Mouse (Mus musculus) limb, embryonic 12.5 days (tissue): ENCODE data around the gene Sema3f. TPM values are rescaled to one million over a fixed set of nuclear protein-coding genes. Genes with fewer than 3 reads are reported as not detected.

Experiments
- ATAC-seq: fragments of 200-750 bp; cut with Nextera tagmentation; 2 replicates; pipeline ENCODE4 v1.8.0; 2017; ENCODE audit warnings: low read depth, moderate TSS enrichment; ENCODE audit not compliant: insufficient number of reproducible peaks, insufficient read depth, low FRiP score, low TSS enrichment
- H3K27ac ChIP-seq: fragments of 300-500 bp; sonication (generic); 2 replicates; pipeline ENCODE4 v1.5.1; 2016; ENCODE audit warnings: mild to moderate bottlenecking, moderate library complexity
- H3K27me3 ChIP-seq: fragments of 300-500 bp; sonication (generic); 2 replicates; pipeline ENCODE4 v1.6.1; 2016; ENCODE audit warnings: mild to moderate bottlenecking, moderate library complexity
- H3K36me3 ChIP-seq: fragments of 300-500 bp; sonication (generic); 2 replicates; pipeline ENCODE4 v1.6.1; 2016; ENCODE audit warnings: mild to moderate bottlenecking, moderate library complexity
- H3K4me1 ChIP-seq: fragments of 300-500 bp; sonication (generic); replicated peaks from 2 replicates; pipeline ENCODE4 v1.6.1; 2016
- H3K4me2 ChIP-seq: fragments of 300-500 bp; sonication (generic); 2 replicates; pipeline ENCODE4 v1.6.1; 2016; ENCODE audit warnings: mild to moderate bottlenecking, moderate library complexity
- H3K4me3 ChIP-seq: fragments of 300-500 bp; sonication (generic); replicated peaks from 2 replicates; pipeline ENCODE4 v1.5.1; 2016; ENCODE audit warnings: mild to moderate bottlenecking
- H3K9ac ChIP-seq: fragments of 300-500 bp; sonication (generic); replicated peaks from 2 replicates; pipeline ENCODE4 v1.6.1; 2016; ENCODE audit warnings: mild to moderate bottlenecking, moderate library complexity
- H3K9me3 ChIP-seq: fragments of 300-500 bp; sonication (generic); 2 replicates; pipeline ENCODE4 v1.6.1; 2016; ENCODE audit warnings: mild to moderate bottlenecking, moderate library complexity
- WGBS: fragments of 180-500 bp; shearing (Covaris S2); methylation state at CpG from one replicate; pipeline ENCODE4 v1.1.7; 2016; 5-methylcytosine and 5-hydroxymethylcytosine counted together
- polyA plus RNA-seq: library from polyadenylated mRNA; unstranded; fragments of >200 nt; fragmentation: Nextera tagmentation; extraction: Ambion mirVana; gene quantifications from 2 replicates; pipeline ENCODE4 v1.2.1, GENCODE M21; 2016

Sema3f gene
- polyA plus RNA-seq, 1 experiment from 2014 or later: 47.6 TPM

GRCm38 (mm10) chr9:107714221-107714952 is 4.1 kb upstream of the Sema3f start:
- H3K9ac ChIP-seq: 0 out of 2 replicates have a peak overlapping the region, but pooled peaks have one; percentile 4
- no peaks in the 10 kb centered on the region for H3K9me3 ChIP-seq
- H3K4me2 ChIP-seq: peak overlapping the region; percentile 30
- no peaks in the 10 kb centered on the region for H3K36me3 ChIP-seq
- H3K27ac ChIP-seq: peak overlapping the region; percentile 94
- no peaks in the 10 kb centered on the region for H3K27me3 ChIP-seq
- peak; percentile 69 for ATAC-seq
- H3K4me1 ChIP-seq: peaks cover 54% of the 10 kb centered on the region
- 6% methylated on average over 12 of the region's 12 CpGs for WGBS
- no peak overlapping the region; the same call in 1 of the 2 replicates for H3K4me3 ChIP-seq

GRCm38 (mm10) chr9:107709096-107709696 is 1.1 kb downstream of the Sema3f start:
- Histone ChIP-seq H3K4me2 (peak overlapping the region; percentile 94), H3K27me3 (no peaks in the 10 kb centered on the region), H3K4me3 (peak overlapping the region; percentile 94), H3K9me3 (no peaks in the 10 kb centered on the region), H3K27ac (peak overlapping the region; percentile 97), H3K9ac (peak overlapping the region; percentile 98), H3K4me1 (peaks cover 52% of the 10 kb centered on the region), H3K36me3 (peaks cover 18% of the 10 kb centered on the region)
- under 1% methylated on average over 54 of the region's 55 CpGs for WGBS
- no peak; the same call in 1 of the 2 replicates for ATAC-seq

GRCm38 (mm10) chr9:107708439-107709095 is 1.7 kb downstream of the Sema3f start:
- H3K9ac ChIP-seq: peak overlapping the region; percentile 98
- H3K4me3 ChIP-seq: peak overlapping the region; percentile 94
- no peaks in the 10 kb centered on the region for H3K9me3 ChIP-seq
- WGBS: under 1% methylated on average over 21 of the region's 21 CpGs
- no peak for ATAC-seq
- H3K27me3 ChIP-seq: no peaks in the 10 kb centered on the region
- peak overlapping the region; percentile 97 for H3K27ac ChIP-seq
- peaks cover 52% of the 10 kb centered on the region for H3K4me1 ChIP-seq
- H3K4me2 ChIP-seq: peak overlapping the region; percentile 94
- H3K36me3 ChIP-seq: peaks cover 24% of the 10 kb centered on the region

- no peaks in the 10 kb centered on the region for H3K9me3 ChIP-seq
- H3K36me3 ChIP-seq: peaks cover 31% of the 10 kb centered on the region
- ATAC-seq: peak; percentile 17
- WGBS: 1% methylated on average over 17 of the region's 17 CpGs
- H3K4me3 ChIP-seq: peak overlapping the region; percentile 94
- peak overlapping the region; percentile 97 for H3K27ac ChIP-seq
- peak overlapping the region; percentile 94 for H3K4me2 ChIP-seq
- no peaks in the 10 kb centered on the region for H3K27me3 ChIP-seq
- H3K9ac ChIP-seq: peak overlapping the region; percentile 98
- H3K4me1 ChIP-seq: peaks cover 55% of the 10 kb centered on the region
Observed at GRCm38 (mm10) chr9:107707701-107708438, 2.4 kb downstream of the Sema3f start.

- ATAC-seq: 0 out of 2 replicates have a peak, but pooled peaks have one; percentile 22
Observed at GRCm38 (mm10) chr9:107706781-107707211, 3.5 kb downstream of the Sema3f start.

GRCm38 (mm10) chr9:107703337-107704122 is 6.7 kb downstream of the Sema3f start:
- 0 out of 2 replicates have a peak overlapping the region, but pooled peaks have one; percentile 3 for H3K4me3 ChIP-seq
- WGBS: 47% methylated on average over 14 of the region's 14 CpGs
- H3K9me3 ChIP-seq: no peaks in the 10 kb centered on the region
- no peak for ATAC-seq
- peaks cover 90% of the 10 kb centered on the region for H3K4me1 ChIP-seq
- peaks cover 63% of the 10 kb centered on the region for H3K36me3 ChIP-seq
- H3K27ac ChIP-seq: peak overlapping the region; percentile 62
- peak overlapping the region; percentile 21; the same call in 1 of the 2 replicates for H3K4me2 ChIP-seq
- H3K9ac ChIP-seq: peak overlapping the region; percentile 48
- no peaks in the 10 kb centered on the region for H3K27me3 ChIP-seq

More at GRCm38 (mm10) chr9:107706781-107707211, 3.5 kb downstream of the Sema3f start:
- peaks cover 66% of the 10 kb centered on the region for H3K4me1 ChIP-seq
- no peaks in the 10 kb centered on the region for H3K9me3 ChIP-seq
- peak overlapping the region; percentile 94 for H3K4me2 ChIP-seq
- WGBS: 1% methylated on average over 14 of the region's 14 CpGs
- peak overlapping the region; percentile 94 for H3K4me3 ChIP-seq
- peak overlapping the region; percentile 98 for H3K9ac ChIP-seq
- peak overlapping the region; percentile 97 for H3K27ac ChIP-seq
- no peaks in the 10 kb centered on the region for H3K27me3 ChIP-seq
- peaks cover 41% of the 10 kb centered on the region for H3K36me3 ChIP-seq

GRCm38 (mm10) chr9:107702606-107703185 is 7.6 kb downstream of the Sema3f start:
- WGBS: 79% methylated on average over 3 of the region's 3 CpGs
- Histone ChIP-seq H3K4me2 (no peak overlapping the region), H3K36me3 (peaks cover 63% of the 10 kb centered on the region), H3K27me3 (no peaks in the 10 kb centered on the region), H3K27ac (peak overlapping the region; percentile 62; the same call in 1 of the 2 replicates), H3K4me3 (no peak overlapping the region), H3K4me1 (peaks cover 98% of the 10 kb centered on the region), H3K9ac (no peak overlapping the region; the same call in 1 of the 2 replicates), H3K9me3 (no peaks in the 10 kb centered on the region)
- no peak for ATAC-seq

GRCm38 (mm10) chr9:107701594-107701993 is 8.7 kb downstream of the Sema3f start:
- H3K9me3 ChIP-seq: no peaks in the 10 kb centered on the region
- H3K27ac ChIP-seq: peak overlapping the region; percentile 66; the same call in 1 of the 2 replicates
- WGBS: 46% methylated on average over 12 of the region's 12 CpGs
- 0 out of 2 replicates have a peak overlapping the region, but pooled peaks have one; percentile 13 for H3K4me2 ChIP-seq
- H3K9ac ChIP-seq: no peak overlapping the region
- no peak overlapping the region for H3K4me3 ChIP-seq
- ATAC-seq: no peak
- no peaks in the 10 kb centered on the region for H3K27me3 ChIP-seq
- peaks cover 72% of the 10 kb centered on the region for H3K36me3 ChIP-seq
- peaks cover 100% of the 10 kb centered on the region for H3K4me1 ChIP-seq

GRCm38 (mm10) chr9:107700114-107700571 is 10.1 kb downstream of the Sema3f start:
- Histone ChIP-seq H3K27ac (peak overlapping the region; percentile 66), H3K27me3 (no peaks in the 10 kb centered on the region), H3K9ac (peak overlapping the region; percentile 44), H3K4me2 (peak overlapping the region; percentile 46), H3K36me3 (peaks cover 78% of the 10 kb centered on the region), H3K4me1 (peaks cover 96% of the 10 kb centered on the region), H3K4me3 (peak overlapping the region; percentile 17; the same call in 1 of the 2 replicates), H3K9me3 (no peaks in the 10 kb centered on the region)
- ATAC-seq: no peak
- WGBS: 22% methylated on average over 6 of the region's 6 CpGs
